Mouse (Mus musculus) layer of hippocampus, adult 8-10 months (tissue): ENCODE data around the gene Bmyc. TPM values are rescaled to one million over a fixed set of nuclear protein-coding genes. Genes with fewer than 3 reads are reported as not detected.
"Not testable (repeated sequence)": the region's sequence is repeated elsewhere in the genome, so short reads cannot be mapped to it uniquely, and the experiment has no call there.

Source experiments
- DNase-seq, 2 experiments: peaks; one replicate each; pipeline ENCODE4 v3.0.0; 2022; ENCODE audit warnings: low spot score in 2 of 2
- total RNA-seq, 4 experiments: library from RNA; stranded (reverse); gene quantifications; 2 replicates each; pipeline ENCODE4 v1.2.4; 2022

The Bmyc gene
- total RNA-seq, 4 experiments from 2014 or later, result 72.4 to 98.0 (median 84.8) TPM

GRCm38 (mm10) chr2:25717222-25717621, 10.7 kb downstream of the Bmyc start:
- DNase-seq, result no peak

GRCm38 (mm10) chr2:25733199-25733930, 26.8 kb downstream of the Bmyc start:
- no peak for DNase-seq

- not testable (repeated sequence) for DNase-seq
Observed at GRCm38 (mm10) chr2:25736709-25737108, 30.2 kb downstream of the Bmyc start, which contains the start of gene Obp2b. Gene Obp2b (plus strand): TSS chr2:25737009.

- no peak for DNase-seq
Observed at GRCm38 (mm10) chr2:25741671-25742070, 35.1 kb downstream of the Bmyc start.

- DNase-seq, result no peak
Observed at GRCm38 (mm10) chr2:25754201-25754600, 47.7 kb downstream of the Bmyc start.

Other genes with a start within 250 kb of the Bmyc start
- gene Clic3, start 249.9 kb upstream of the Bmyc start, total RNA-seq, result under 1 TPM in 2 of 4 experiments, not detected in 2; 0.43 to 0.92 TPM
- 10 to 100 TPM; 60.3 to 63.5 (median 61.8) TPM for gene Paxx, start 245.6 kb upstream of the Bmyc start, total RNA-seq
- gene Ptgds, start 236.7 kb upstream of the Bmyc start, total RNA-seq, result 1,000 to 10,000 TPM in 3 of 4 experiments, 100 to 1,000 TPM in 1; 912 to 1,488 (median 1,209) TPM
- gene Lcn12, start 212.8 kb upstream of the Bmyc start, total RNA-seq, result not detected
- 100 to 1,000 TPM; 116 to 120 (median 118) TPM for gene Fbxw5, start 206.0 kb upstream of the Bmyc start, total RNA-seq
- 1 to 10 TPM in 3 of 4 experiments, under 1 TPM in 1; 0.77 to 1.4 (median 1.2) TPM for gene C8g, start 205.0 kb upstream of the Bmyc start, total RNA-seq
- gene Traf2, start 159.8 kb upstream of the Bmyc start, total RNA-seq, result 10 to 100 TPM; 10.1 to 12.1 (median 10.7) TPM
- 100 to 1,000 TPM; 124 to 203 (median 161) TPM for gene Edf1, start 148.9 kb upstream of the Bmyc start, total RNA-seq
- 1 to 10 TPM in 3 of 4 experiments, under 1 TPM in 1; 0.96 to 3.8 (median 2.0) TPM for gene Mamdc4, start 131.9 kb upstream of the Bmyc start, total RNA-seq
- 10 to 100 TPM; 64.6 to 76.6 (median 69.6) TPM for gene Phpt1, start 131.5 kb upstream of the Bmyc start, total RNA-seq
- gene Ajm1, start 125.0 kb upstream of the Bmyc start, total RNA-seq, result 100 to 1,000 TPM in 1 of 4 experiments, 10 to 100 TPM in 3; 82.9 to 103 (median 92.4) TPM
- gene Rabl6, start 98.2 kb upstream of the Bmyc start, total RNA-seq, result 100 to 1,000 TPM; 127 to 168 (median 150) TPM
- gene Ccdc183, start 89.1 kb upstream of the Bmyc start, total RNA-seq, result not detected
- 10 to 100 TPM; 14.9 to 24.0 (median 16.6) TPM for gene Tmem141, start 84.7 kb upstream of the Bmyc start, total RNA-seq
- under 1 TPM; 0.45 to 0.80 (median 0.64) TPM for gene Fcna, start 78.7 kb upstream of the Bmyc start, total RNA-seq
- gene Lcn8, start 53.6 kb upstream of the Bmyc start, total RNA-seq, result not detected
- gene Lcn5, start 48.8 kb upstream of the Bmyc start, total RNA-seq, result not detected
- not detected for gene Lcn6, start 30.0 kb upstream of the Bmyc start, total RNA-seq
- gene Lcn10, start 24.0 kb upstream of the Bmyc start, total RNA-seq, result not detected
- gene Obp2a, start 6.7 kb upstream of the Bmyc start, total RNA-seq, result not detected
- gene Obp2b, start 30.3 kb downstream of the Bmyc start, total RNA-seq, result under 1 TPM in 2 of 4 experiments, not detected in 2; 0.64 to 0.93 TPM
- not detected for gene Lcn3, start 58.8 kb downstream of the Bmyc start, total RNA-seq
- gene Lcn11, start 70.3 kb downstream of the Bmyc start, total RNA-seq, result not detected
- gene Gm13539, start 75.5 kb downstream of the Bmyc start, total RNA-seq, result not detected
- not detected for gene Glt6d1, start 109.1 kb downstream of the Bmyc start, total RNA-seq
- gene Lcn9, start 116.4 kb downstream of the Bmyc start, total RNA-seq, result not detected
- not detected for gene Sohlh1, start 140.5 kb downstream of the Bmyc start, total RNA-seq
- gene Kcnt1, start 157.0 kb downstream of the Bmyc start, total RNA-seq, result 10 to 100 TPM; 51.4 to 62.1 (median 53.9) TPM